Mouse (Mus musculus): Measurements from ENCODE around the gene Basp1.

DNA sequence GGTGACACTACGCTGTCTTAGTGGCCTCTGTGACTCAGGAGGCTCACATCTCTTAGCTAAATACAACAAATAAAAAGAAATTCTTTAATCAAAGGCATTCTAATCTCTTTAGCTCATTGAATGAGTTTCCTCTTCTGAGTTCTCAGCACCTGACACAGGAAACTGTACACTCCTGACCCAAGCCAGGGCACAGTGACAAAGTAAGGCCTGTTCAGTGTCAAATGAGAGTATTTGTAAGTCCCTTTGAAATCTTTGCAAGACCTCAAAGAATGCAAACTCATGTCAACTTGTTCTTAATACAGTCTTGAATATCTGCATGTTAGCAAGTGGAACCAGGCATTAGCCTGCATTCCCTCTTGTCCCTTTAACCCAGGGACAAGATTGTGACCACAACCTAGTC, 18.8 kb upstream of the Basp1 start:
- TF ChIP-seq CTCF (IDR thresholded peaks at IDR 0.05) (no peak), POLR2A (IDR thresholded peaks at IDR 0.05; ENCODE audit: insufficient read depth, low read depth, low read length) (no peak)
